ENCODE assay signal across 26 mouse cellular contexts in the genomic region with DNA sequence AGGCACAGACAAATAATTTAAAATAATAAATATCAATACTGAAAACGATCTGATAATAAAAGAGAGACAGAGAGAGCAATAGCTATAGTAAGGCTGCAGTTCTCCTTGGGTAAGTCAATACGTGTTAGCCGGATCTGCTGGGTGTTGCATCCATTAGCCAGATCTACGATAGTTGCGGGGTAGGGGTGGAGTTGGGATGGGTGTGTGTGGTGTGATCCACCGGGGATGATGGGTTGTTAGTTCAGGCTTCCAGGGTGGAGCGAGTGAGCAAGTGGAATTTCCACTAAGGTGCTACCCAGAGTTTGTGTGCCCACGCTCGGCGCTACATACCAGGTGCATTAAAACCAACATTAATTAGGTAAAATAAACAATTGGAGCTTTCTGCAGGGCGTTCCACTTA.
DNase-seq lines count a peak whose midpoint lies in the region; ATAC-seq lines count a peak whose summit lies in the region.
"Had no signal": no experiment of that assay in that cellular context is flagged by ENCODE, and none has a peak within 500 bp of the region (broad histone marks: within the 10 kb centered on the region; RNA-seq: fewer than 3 reads in every experiment).

No protein-coding gene starts in this region.

- peaks cover 37% of the 10 kb centered on the region for H3K4me1 ChIP-seq in hindbrain, embryonic 14.5 days (replicated peaks; ENCODE audit: control insufficient read depth, insufficient read depth, low read length)
- H3K4me1 ChIP-seq in hindbrain, embryonic 16.5 days (ENCODE audit: control insufficient read depth, insufficient read depth, low read depth, low read length), result peaks cover 17% of the 10 kb centered on the region
- H3K4me1 ChIP-seq in midbrain, embryonic 11.5 days (ENCODE audit: control insufficient read depth, insufficient read depth, low read length), result peaks cover 38% of the 10 kb centered on the region
- peaks cover 32% of the 10 kb centered on the region for H3K4me1 ChIP-seq in midbrain, embryonic 15.5 days
- H3K4me1 ChIP-seq in forebrain, embryonic 12.5 days, result peaks cover 48% of the 10 kb centered on the region

- no peaks in the 10 kb centered on the region for H3K9me3 ChIP-seq in hindbrain, embryonic 14.5 days (ENCODE audit: control insufficient read depth, low read length)
- H3K9me3 ChIP-seq in hindbrain, embryonic 16.5 days (ENCODE audit: control insufficient read depth, low read length), result no peaks in the 10 kb centered on the region
- no peaks in the 10 kb centered on the region for H3K9me3 ChIP-seq in midbrain, embryonic 11.5 days (ENCODE audit: control insufficient read depth, low read length)
- no peaks in the 10 kb centered on the region for H3K9me3 ChIP-seq in midbrain, embryonic 15.5 days
- no peaks in the 10 kb centered on the region for H3K9me3 ChIP-seq in forebrain, embryonic 12.5 days
- H3K9me3 ChIP-seq: embryonic facial prominence, embryonic 12.5 days; embryonic facial prominence, embryonic 15.5 days; forebrain, embryonic 15.5 days; heart, embryonic 12.5 days; heart, embryonic 15.5 days; hindbrain, embryonic 10.5 days; hindbrain, embryonic 13.5 days had no signal

- no peak overlapping the region for H3K4me2 ChIP-seq in hindbrain, embryonic 14.5 days (replicated peaks)
- no peak overlapping the region for H3K4me2 ChIP-seq in hindbrain, embryonic 16.5 days (ENCODE audit: low read length)
- H3K4me2 ChIP-seq in midbrain, embryonic 11.5 days, result no peak overlapping the region
- H3K4me2 ChIP-seq in midbrain, embryonic 15.5 days, result no peak overlapping the region
- no peak overlapping the region for H3K4me2 ChIP-seq in forebrain, embryonic 12.5 days
- H3K4me2 ChIP-seq: embryonic facial prominence, embryonic 12.5 days; embryonic facial prominence, embryonic 15.5 days; forebrain, embryonic 15.5 days; heart, embryonic 12.5 days; heart, embryonic 15.5 days; hindbrain, embryonic 13.5 days had no signal

- no peaks in the 10 kb centered on the region for H3K27me3 ChIP-seq in hindbrain, embryonic 14.5 days (ENCODE audit: control insufficient read depth, insufficient read depth, low read length)
- H3K27me3 ChIP-seq in hindbrain, embryonic 16.5 days (replicated peaks; ENCODE audit: control insufficient read depth, insufficient read depth, low read length), result no peaks in the 10 kb centered on the region
- H3K27me3 ChIP-seq in midbrain, embryonic 11.5 days (ENCODE audit: control insufficient read depth, insufficient read depth, low read length), result no peaks in the 10 kb centered on the region
- no peaks in the 10 kb centered on the region for H3K27me3 ChIP-seq in midbrain, embryonic 15.5 days (replicated peaks)
- H3K27me3 ChIP-seq in forebrain, embryonic 12.5 days, result peaks cover 3% of the 10 kb centered on the region; the same call in 1 of the 2 replicates
- H3K27me3 ChIP-seq: embryonic facial prominence, embryonic 12.5 days; embryonic facial prominence, embryonic 15.5 days; forebrain, embryonic 15.5 days; heart, embryonic 12.5 days; heart, embryonic 15.5 days; hindbrain, embryonic 13.5 days had no signal

- no peak for ATAC-seq in hindbrain, embryonic 14.5 days (ENCODE audit: low FRiP score)
- ATAC-seq in hindbrain, embryonic 16.5 days, result no peak
- ATAC-seq in midbrain, embryonic 11.5 days (ENCODE audit: low FRiP score), result no peak
- ATAC-seq in midbrain, embryonic 15.5 days (replicated peaks), result no peak
- no peak for ATAC-seq in forebrain, embryonic 12.5 days (ENCODE audit: low FRiP score)
- ATAC-seq in megakaryocyte progenitor cell, adult 5-6 weeks (replicated peaks; ENCODE audit: poor library complexity), result no peak
- ATAC-seq: forebrain, embryonic 15.5 days had no signal

- WGBS in hindbrain, embryonic 14.5 days, result 72% methylated on average over 11 of the region's 11 CpGs
- WGBS in hindbrain, embryonic 16.5 days, result 67% methylated on average over 11 of the region's 11 CpGs
- WGBS in midbrain, embryonic 11.5 days, result 75% methylated on average over 11 of the region's 11 CpGs
- 76% methylated on average over 11 of the region's 11 CpGs for WGBS in midbrain, embryonic 15.5 days
- 78% methylated on average over 11 of the region's 11 CpGs for WGBS in forebrain, embryonic 12.5 days

- DNase-seq in hindbrain, embryonic 14.5 days (ENCODE audit: low spot score), result no peak
- DNase-seq in midbrain, embryonic 11.5 days (ENCODE audit: low spot score, missing footprints), result peak; percentile 87
- peak; percentile 47 for DNase-seq in CD4-positive helper T cell, adult 2 months (ENCODE audit: low read depth, low spot score)
- peak; percentile 65 for DNase-seq in induced T-regulatory cell, adult 2 months (ENCODE audit: low read depth)
- DNase-seq: adrenal gland, adult 2 months; adrenal gland, postnatal 14 days; B cell, adult 2 months; cerebellum, adult 11 months; cerebellum, adult 2 months; cerebellum, adult 9-11 months; cerebellum, postnatal 25 days; gastrocnemius, postnatal 25 days; heart, adult 18-20 months; heart, postnatal 10 days; heart, postnatal 36 days had no signal

- no peak overlapping the region for H3K4me3 ChIP-seq in hindbrain, embryonic 14.5 days (replicated peaks; ENCODE audit: low read length)
- no peak overlapping the region for H3K4me3 ChIP-seq in hindbrain, embryonic 16.5 days (ENCODE audit: low read length)
- no peak overlapping the region for H3K4me3 ChIP-seq in midbrain, embryonic 11.5 days (ENCODE audit: low read depth, low read length)
- H3K4me3 ChIP-seq in midbrain, embryonic 15.5 days, result no peak overlapping the region
- no peak overlapping the region for H3K4me3 ChIP-seq in forebrain, embryonic 12.5 days (replicated peaks)
- H3K4me3 ChIP-seq: embryonic facial prominence, embryonic 12.5 days; embryonic facial prominence, embryonic 15.5 days; forebrain, embryonic 15.5 days; heart, embryonic 12.5 days; heart, embryonic 15.5 days; hindbrain, embryonic 10.5 days; hindbrain, embryonic 13.5 days had no signal

- H3K9ac ChIP-seq in hindbrain, embryonic 14.5 days, result no peak overlapping the region
- H3K9ac ChIP-seq in hindbrain, embryonic 16.5 days (ENCODE audit: low read depth, low read length), result no peak overlapping the region
- no peak overlapping the region for H3K9ac ChIP-seq in midbrain, embryonic 11.5 days (ENCODE audit: low read length)
- no peak overlapping the region for H3K9ac ChIP-seq in midbrain, embryonic 15.5 days
- H3K9ac ChIP-seq in forebrain, embryonic 12.5 days, result no peak overlapping the region; the same call in 1 of the 2 replicates
- H3K9ac ChIP-seq: embryonic facial prominence, embryonic 12.5 days; embryonic facial prominence, embryonic 15.5 days; forebrain, embryonic 15.5 days; heart, embryonic 12.5 days; heart, embryonic 15.5 days; hindbrain, embryonic 13.5 days had no signal

- H3K36me3 ChIP-seq in hindbrain, embryonic 14.5 days (replicated peaks; ENCODE audit: control insufficient read depth, insufficient read depth), result no peaks in the 10 kb centered on the region
- H3K36me3 ChIP-seq in hindbrain, embryonic 16.5 days (ENCODE audit: control insufficient read depth, insufficient read depth, low read length), result no peaks in the 10 kb centered on the region
- H3K36me3 ChIP-seq in midbrain, embryonic 11.5 days (ENCODE audit: control insufficient read depth, insufficient read depth, low read length), result no peaks in the 10 kb centered on the region
- H3K36me3 ChIP-seq in midbrain, embryonic 15.5 days (replicated peaks), result no peaks in the 10 kb centered on the region
- no peaks in the 10 kb centered on the region for H3K36me3 ChIP-seq in forebrain, embryonic 12.5 days (replicated peaks)
- H3K36me3 ChIP-seq: embryonic facial prominence, embryonic 12.5 days; embryonic facial prominence, embryonic 15.5 days; forebrain, embryonic 15.5 days; heart, embryonic 12.5 days; heart, embryonic 15.5 days; hindbrain, embryonic 10.5 days; hindbrain, embryonic 13.5 days had no signal

- 0 out of 2 replicates have a peak overlapping the region, but pooled peaks have one; percentile 32 for H3K27ac ChIP-seq in hindbrain, embryonic 14.5 days
- no peak overlapping the region for H3K27ac ChIP-seq in hindbrain, embryonic 16.5 days (ENCODE audit: low read depth, low read length)
- no peak overlapping the region for H3K27ac ChIP-seq in midbrain, embryonic 11.5 days (ENCODE audit: low read depth, low read length)
- H3K27ac ChIP-seq in midbrain, embryonic 15.5 days, result no peak overlapping the region
- H3K27ac ChIP-seq in forebrain, embryonic 12.5 days, result no peak overlapping the region
- H3K27ac ChIP-seq: embryonic facial prominence, embryonic 12.5 days; embryonic facial prominence, embryonic 15.5 days; forebrain, embryonic 15.5 days; heart, embryonic 15.5 days; hindbrain, embryonic 10.5 days; hindbrain, embryonic 13.5 days had no signal
